Mouse (Mus musculus) heart, postnatal 0 days (tissue): ENCODE measurements around the gene Oxsr1.

Experiments used
- CTCF ChIP-seq: IDR thresholded peaks from 2 replicates; pipeline ENCODE4 v1.5.1; 2016; ENCODE audit warnings: antibody characterized with exemption, control low read depth, low read depth
- EP300 ChIP-seq: IDR thresholded peaks from 2 replicates; pipeline ENCODE4 v1.6.1; 2016; ENCODE audit warnings: antibody characterized with exemption, low read depth

DNA sequence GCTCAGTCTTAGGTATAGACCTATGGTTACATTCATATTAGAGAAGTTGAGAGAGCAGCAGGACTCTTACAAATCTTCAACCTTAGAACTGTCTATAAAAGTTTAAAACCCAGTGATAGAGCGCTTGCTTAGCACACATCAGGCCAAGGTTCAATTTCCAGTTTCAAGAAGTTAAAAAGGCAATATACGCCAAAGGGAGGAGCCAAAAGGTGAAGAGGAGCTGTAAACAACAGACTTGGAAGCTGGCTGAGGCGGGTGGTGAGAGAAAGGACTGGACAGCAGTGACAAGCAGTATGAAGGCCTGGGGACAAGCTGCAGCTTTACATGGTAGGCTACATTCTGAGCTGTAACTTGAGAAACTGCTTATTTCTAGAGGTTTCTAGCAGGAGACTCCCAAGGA is 23.7 kb downstream of the Oxsr1 start:
- TF ChIP-seq CTCF (no peak), EP300 (no peak)
